ENCODE assay signal across 8 mouse cellular contexts in genomic region chr1:131555042-131555812, GRCm38 (mm10). TPM values are rescaled to one million over a fixed set of nuclear protein-coding genes. Genes with fewer than 3 reads are reported as not detected.
A peak's percentile ranks its signal among the peaks of the same experiment; 100 is the strongest.
DNase-seq lines count a peak whose midpoint lies in the region; ATAC-seq lines count a peak whose summit lies in the region.

No protein-coding gene starts in this region.

- H3K27me3 ChIP-seq in hindbrain, embryonic 13.5 days = no peaks in the 10 kb centered on the region

- peak overlapping the region; percentile 86 for H3K27ac ChIP-seq in hindbrain, embryonic 13.5 days

- H3K36me3 ChIP-seq in hindbrain, embryonic 13.5 days = no peaks in the 10 kb centered on the region

- H3K4me3 ChIP-seq in hindbrain, embryonic 13.5 days = peak overlapping the region; percentile 15; the same call in 1 of the 2 replicates

- H3K9ac ChIP-seq in hindbrain, embryonic 13.5 days = peak overlapping the region; percentile 71

- H3K4me1 ChIP-seq in hindbrain, embryonic 13.5 days (replicated peaks) = peaks cover 4% of the 10 kb centered on the region

- H3K4me2 ChIP-seq in hindbrain, embryonic 13.5 days = peak overlapping the region; percentile 45

- peak; percentile 95 for DNase-seq in NIH3T3 (ENCODE audit: low read depth)
- DNase-seq in cerebellum, postnatal 10 days = peak; percentile 91 to 92
- peak; percentile 67 to 75 for DNase-seq in frontal cortex, postnatal 14 days (ENCODE audit: low spot score in 2 of 2)
- peak; percentile 68 to 83 for DNase-seq in layer of hippocampus, postnatal 14 days (ENCODE audit: low spot score in 2 of 2)
- peak; percentile 90 for DNase-seq in lung, postnatal 10 days
- peak; percentile 72 for DNase-seq in ovary, postnatal 36 days (ENCODE audit: low spot score)
- DNase-seq in thymus, postnatal 14 days = peak; percentile 83

- H3K9me3 ChIP-seq in hindbrain, embryonic 13.5 days = no peaks in the 10 kb centered on the region

- ATAC-seq in hindbrain, embryonic 13.5 days (ENCODE audit: low FRiP score) = peak; percentile 98

- 5% methylated on average over 13 of the region's 13 CpGs for WGBS in hindbrain, embryonic 13.5 days

RNA-seq across cellular contexts. Expression of gene Fam72a, which starts 27.5 kb away (rescaled TPM):
- 1.1 and 1.2 TPM in 2 replicates for polyA plus RNA-seq in hindbrain, embryonic 13.5 days (2015; fragmentation: Nextera tagmentation; extraction: Ambion mirVana)
- total RNA-seq in layer of hippocampus, postnatal 14 days (2021) = 1 to 10 TPM in 1 of 2 experiments, under 1 TPM in 1; 0.95 to 1.8 TPM

RNA-seq across cellular contexts. Expression of gene Srgap2, which starts 28.1 kb away (rescaled TPM):
- polyA plus RNA-seq in hindbrain, embryonic 13.5 days (2015; fragmentation: Nextera tagmentation; extraction: Ambion mirVana) = 16.8 and 17.7 TPM in 2 replicates
- total RNA-seq in layer of hippocampus, postnatal 14 days (2021) = 100 to 1,000 TPM; 116 to 117 TPM

RNA-seq across cellular contexts. Expression of gene Avpr1b, which starts 43.8 kb away (rescaled TPM):
- not detected in 2 replicates for polyA plus RNA-seq in hindbrain, embryonic 13.5 days (2015; fragmentation: Nextera tagmentation; extraction: Ambion mirVana)
- total RNA-seq in layer of hippocampus, postnatal 14 days (2021) = under 1 TPM; 0.21 to 0.37 TPM

Comparison
In these comparisons a context has a peak if more than half of its experiments do, and no peak if none do; other contexts are left out.
1. Peak in every context shown above with its lines: DNase-seq, ATAC-seq, H3K4me3 ChIP-seq and H3K27ac ChIP-seq.